Mouse (Mus musculus): Measurements from ENCODE around the gene Zbtb44.

DNA sequence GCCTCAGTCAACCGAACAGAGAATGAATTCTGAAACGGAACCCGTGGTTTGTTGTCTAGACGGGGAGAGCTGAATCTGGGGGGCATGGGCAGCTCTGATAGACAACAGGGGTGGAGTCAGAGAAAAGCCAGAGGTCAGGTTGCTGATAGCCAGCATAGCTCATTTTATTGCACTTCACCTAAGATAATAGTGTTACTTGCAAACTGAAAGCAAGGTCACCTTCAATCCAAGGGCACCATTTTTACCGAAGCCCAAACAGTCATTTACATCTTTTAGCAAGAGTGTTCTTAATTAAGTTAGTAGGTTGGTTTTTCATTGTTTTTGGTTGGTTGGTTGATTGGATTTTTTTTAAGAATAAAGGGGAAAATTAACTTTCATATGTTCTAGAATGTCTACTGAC is 89.0 kb downstream of the Zbtb44 start:
- no peak for TF ChIP-seq GATA1 (IDR thresholded peaks at IDR 0.05; ENCODE audit: low read length)
- TF ChIP-seq TAL1 (IDR thresholded peaks at IDR 0.05; ENCODE audit: low read length), result no peak
